In genomic region chr8:84871376-84872308, GRCm38 (mm10) we compare ENCODE assay signal across 8 mouse cellular contexts. TPM values are rescaled to one million over a fixed set of nuclear protein-coding genes. Genes with fewer than 3 reads are reported as not detected.
DNase-seq lines count a peak whose midpoint lies in the region; ATAC-seq lines count a peak whose summit lies in the region.

Gene Syce2 (plus strand): TSS chr8:84872111.

- peak; percentile 86 to 87 for DNase-seq in cerebellum, postnatal 10 days
- peak; percentile 50 for DNase-seq in gastrocnemius, adult 18-20 months (ENCODE audit: low spot score)
- peak; percentile 26 to 38 for DNase-seq in left cerebral cortex, postnatal 25 days (ENCODE audit: low spot score in 2 of 2)
- peak; percentile 74 for DNase-seq in right cerebral cortex, postnatal 14 days
- DNase-seq in yolk sac, embryonic 10.5 days (ENCODE audit: low spot score), result peak; percentile 86

- peaks cover 13% of the 10 kb centered on the region for H3K4me1 ChIP-seq in hindbrain, embryonic 16.5 days (ENCODE audit: control insufficient read depth, insufficient read depth, low read depth, low read length)

- WGBS in hindbrain, embryonic 16.5 days, result 17% methylated on average over 37 of the region's 46 CpGs

- H3K9me3 ChIP-seq in hindbrain, embryonic 16.5 days (ENCODE audit: control insufficient read depth, low read length), result no peaks in the 10 kb centered on the region

- ATAC-seq in activated CD4-positive, CD25-positive, alpha-beta regulatory T cell, adult 4 months, result peak; percentile 69
- ATAC-seq in hindbrain, embryonic 16.5 days, result peak; percentile 76
- ATAC-seq in megakaryocyte progenitor cell, adult 5-6 weeks (replicated peaks; ENCODE audit: poor library complexity), result peak; percentile 77

- peaks cover 10% of the 10 kb centered on the region for H3K36me3 ChIP-seq in hindbrain, embryonic 16.5 days (ENCODE audit: control insufficient read depth, insufficient read depth, low read length)

- intact Hi-C loops in left cerebral cortex, postnatal 25 days (cut with DNase I), result no loop called here

- H3K4me3 ChIP-seq in hindbrain, embryonic 16.5 days (ENCODE audit: low read length), result peak within 1 kb of the TSS; percentile 56

- no peak within 1 kb of the TSS for H3K27ac ChIP-seq in hindbrain, embryonic 16.5 days (ENCODE audit: low read depth, low read length)

- H3K4me2 ChIP-seq in hindbrain, embryonic 16.5 days (ENCODE audit: low read length), result peak within 1 kb of the TSS; percentile 98

- H3K9ac ChIP-seq in hindbrain, embryonic 16.5 days (ENCODE audit: low read depth, low read length), result peak within 1 kb of the TSS; percentile 62

- peaks cover 3% of the 10 kb centered on the region; the same call in 1 of the 2 replicates for H3K27me3 ChIP-seq in hindbrain, embryonic 16.5 days (replicated peaks; ENCODE audit: control insufficient read depth, insufficient read depth, low read length)

RNA-seq across cellular contexts. Expression of gene Syce2, which starts in this region (rescaled TPM):
- 10 to 100 TPM in 1 of 2 experiments, 1 to 10 TPM in 1; 8.2 to 15.0 TPM for polyA plus RNA-seq in activated CD4-positive, CD25-positive, alpha-beta regulatory T cell, adult 4 months (2017; shearing (Covaris generic))
- 1 to 10 TPM; 1.3 to 1.4 TPM for total RNA-seq in gastrocnemius, adult 18-20 months (2021)
- polyA plus RNA-seq in hindbrain, embryonic 16.5 days (2015; fragmentation: Nextera tagmentation; extraction: Ambion mirVana), result 38.1 and 46.6 TPM in 2 replicates
- 1 to 10 TPM; 6.4 to 6.5 TPM for total RNA-seq in left cerebral cortex, postnatal 25 days (2021)
- 248 and 250 TPM in 2 replicates for total RNA-seq in megakaryocyte progenitor cell, adult 5-6 weeks (2015)
- 130 and 139 TPM in 2 replicates for total RNA-seq in megakaryocyte progenitor cell, adult 5-6 weeks (2017)

Comparison
In these comparisons a context has a peak if more than half of its experiments do, and no peak if none do; other contexts are left out.
1. RNA of gene Syce2 (total RNA-seq): 130 to 250 TPM in megakaryocyte progenitor cell, adult 5-6 weeks; 6.4 to 6.5 TPM in left cerebral cortex, postnatal 25 days and 1.3 to 1.4 TPM in gastrocnemius, adult 18-20 months; every median in the first group is over 10 times any median in the second.
2. DNase-seq: peak in every context shown above with its lines; median percentile 86 in cerebellum, postnatal 10 days; 86 in yolk sac, embryonic 10.5 days; 74 in right cerebral cortex, postnatal 14 days; 50 in gastrocnemius, adult 18-20 months; 32 in left cerebral cortex, postnatal 25 days.
3. Peak in every context shown above with its lines, with median percentiles within 50 percentile points of each other: ATAC-seq.